Mouse (Mus musculus) lung, embryonic 16.5 days (tissue): ENCODE results near the gene Rassf4. TPM values are rescaled to one million over a fixed set of nuclear protein-coding genes. Genes with fewer than 3 reads are reported as not detected.

Experiments used
- ATAC-seq: fragments of 200-750 bp; cut with Nextera tagmentation; 2 replicates; pipeline ENCODE4 v1.8.0; 2017; ENCODE audit warnings: low read depth, mild to moderate bottlenecking, moderate library complexity
- H3K27ac ChIP-seq: fragments of 300-500 bp; sonication (generic); 2 replicates; pipeline ENCODE4 v1.5.1; 2014; ENCODE audit warnings: mild to moderate bottlenecking, control low read depth, low read length
- H3K27me3 ChIP-seq: fragments of 300-500 bp; sonication (generic); 2 replicates; pipeline ENCODE4 v1.6.1; 2014; ENCODE audit warnings: low read depth, low read length, mixed read lengths; ENCODE audit not compliant: control insufficient read depth, insufficient read depth
- H3K36me3 ChIP-seq: fragments of 300-500 bp; sonication (generic); 2 replicates; pipeline ENCODE4 v1.6.1; 2014; ENCODE audit warnings: low read length; ENCODE audit not compliant: control insufficient read depth, insufficient read depth
- H3K4me1 ChIP-seq: fragments of 300-500 bp; sonication (generic); replicated peaks from 2 replicates; pipeline ENCODE4 v1.6.1; 2014; ENCODE audit warnings: low read length, mixed read lengths; ENCODE audit not compliant: control insufficient read depth, insufficient read depth
- H3K4me2 ChIP-seq: fragments of 300-500 bp; sonication (generic); 2 replicates; pipeline ENCODE4 v1.6.1; 2014; ENCODE audit warnings: low read depth, low read length, control low read depth
- H3K4me3 ChIP-seq: fragments of 300-500 bp; sonication (generic); 2 replicates; pipeline ENCODE4 v1.5.1; 2014; ENCODE audit warnings: mild to moderate bottlenecking, low read length, control low read depth
- H3K9ac ChIP-seq: fragments of 300-500 bp; sonication (generic); 2 replicates; pipeline ENCODE4 v1.6.1; 2014; ENCODE audit warnings: low read length, control low read depth
- H3K9me3 ChIP-seq: fragments of 300-500 bp; sonication (generic); 2 replicates; pipeline ENCODE4 v1.6.1; 2016; ENCODE audit warnings: low read length; ENCODE audit not compliant: control insufficient read depth
- WGBS: fragments of 180-500 bp; shearing (Covaris S2); extraction: QIAGEN DNeasy Blood & Tissue Kit; methylation state at CpG from one replicate; pipeline ENCODE4 v1.1.7; 2014; 5-methylcytosine and 5-hydroxymethylcytosine counted together
- polyA plus RNA-seq: library from polyadenylated mRNA; unstranded; fragments of >200 nt; fragmentation: Nextera tagmentation; extraction: Ambion mirVana; gene quantifications from 2 replicates; pipeline ENCODE4 v1.2.1, GENCODE M21; 2015

Gene Rassf4
- polyA plus RNA-seq: 6.8 and 7.2 TPM in 2 replicates

- H3K27ac ChIP-seq: peak within 1 kb of the TSS; percentile 77
- H3K36me3 ChIP-seq: no peaks in the 10 kb centered on the region
- peak within 1 kb of the TSS; percentile 57 for H3K4me3 ChIP-seq
- peak within 1 kb of the TSS; percentile 91 for H3K4me2 ChIP-seq
- under 1% methylated on average over 43 of the region's 44 CpGs for WGBS
- peak; percentile 92 for ATAC-seq
- no peaks in the 10 kb centered on the region for H3K9me3 ChIP-seq
- no peaks in the 10 kb centered on the region for H3K27me3 ChIP-seq
- H3K9ac ChIP-seq: peak within 1 kb of the TSS; percentile 64
- peaks cover 17% of the 10 kb centered on the region for H3K4me1 ChIP-seq
Measured at GRCm38 (mm10) chr6:116673471-116674282, at the start of gene Rassf4. TSS of gene Rassf4 (minus strand) at chr6:116673952.

GRCm38 (mm10) chr6:116718920-116719319 lies 45.2 kb upstream of the Rassf4 start:
- Histone ChIP-seq H3K4me3 (no peak overlapping the region), H3K27ac (no peak overlapping the region), H3K36me3 (no peaks in the 10 kb centered on the region), H3K4me2 (no peak overlapping the region), H3K27me3 (no peaks in the 10 kb centered on the region), H3K4me1 (no peaks in the 10 kb centered on the region), H3K9me3 (no peaks in the 10 kb centered on the region), H3K9ac (no peak overlapping the region)
- ATAC-seq: no peak
- WGBS: 53% methylated on average over 4 of the region's 4 CpGs

GRCm38 (mm10) chr6:116718361-116718760 lies 44.6 kb upstream of the Rassf4 start:
- Histone ChIP-seq H3K9me3 (no peaks in the 10 kb centered on the region), H3K27ac (no peak overlapping the region), H3K4me1 (no peaks in the 10 kb centered on the region), H3K9ac (no peak overlapping the region), H3K4me3 (no peak overlapping the region), H3K4me2 (no peak overlapping the region), H3K36me3 (no peaks in the 10 kb centered on the region), H3K27me3 (no peaks in the 10 kb centered on the region)
- 69% methylated on average over 4 of the region's 4 CpGs for WGBS
- no peak for ATAC-seq

- WGBS: 53% methylated on average over 7 of the region's 7 CpGs
- no peak for ATAC-seq
- no peaks in the 10 kb centered on the region for H3K4me1 ChIP-seq
- H3K27ac ChIP-seq: no peak overlapping the region
- no peak overlapping the region for H3K4me3 ChIP-seq
- no peak overlapping the region for H3K4me2 ChIP-seq
- H3K36me3 ChIP-seq: no peaks in the 10 kb centered on the region
- H3K27me3 ChIP-seq: no peaks in the 10 kb centered on the region
- no peak overlapping the region for H3K9ac ChIP-seq
- H3K9me3 ChIP-seq: no peaks in the 10 kb centered on the region
Measured at GRCm38 (mm10) chr6:116717851-116718250, 44.1 kb upstream of the Rassf4 start.

GRCm38 (mm10) chr6:116716666-116717065 lies 42.9 kb upstream of the Rassf4 start, which contains the start of gene Tmem72:
TSS of gene Tmem72 (minus strand) at chr6:116716913.
- Histone ChIP-seq H3K36me3 (no peaks in the 10 kb centered on the region), H3K4me1 (no peaks in the 10 kb centered on the region), H3K27me3 (no peaks in the 10 kb centered on the region), H3K4me3 (no peak within 1 kb of the TSS), H3K9ac (no peak within 1 kb of the TSS), H3K9me3 (no peaks in the 10 kb centered on the region), H3K27ac (no peak within 1 kb of the TSS), H3K4me2 (no peak within 1 kb of the TSS)
- peak; percentile 62; the same call in 1 of the 2 replicates for ATAC-seq
- 50% methylated on average over 8 of the region's 8 CpGs for WGBS

- no peaks in the 10 kb centered on the region for H3K4me1 ChIP-seq
- 67% methylated on average over 2 of the region's 2 CpGs for WGBS
- no peak overlapping the region for H3K4me3 ChIP-seq
- H3K27me3 ChIP-seq: no peaks in the 10 kb centered on the region
- no peaks in the 10 kb centered on the region for H3K36me3 ChIP-seq
- no peak overlapping the region for H3K4me2 ChIP-seq
- H3K9me3 ChIP-seq: no peaks in the 10 kb centered on the region
- ATAC-seq: no peak
- H3K27ac ChIP-seq: no peak overlapping the region
- H3K9ac ChIP-seq: no peak overlapping the region
Measured at GRCm38 (mm10) chr6:116715166-116715565, 41.4 kb upstream of the Rassf4 start.

DNA sequence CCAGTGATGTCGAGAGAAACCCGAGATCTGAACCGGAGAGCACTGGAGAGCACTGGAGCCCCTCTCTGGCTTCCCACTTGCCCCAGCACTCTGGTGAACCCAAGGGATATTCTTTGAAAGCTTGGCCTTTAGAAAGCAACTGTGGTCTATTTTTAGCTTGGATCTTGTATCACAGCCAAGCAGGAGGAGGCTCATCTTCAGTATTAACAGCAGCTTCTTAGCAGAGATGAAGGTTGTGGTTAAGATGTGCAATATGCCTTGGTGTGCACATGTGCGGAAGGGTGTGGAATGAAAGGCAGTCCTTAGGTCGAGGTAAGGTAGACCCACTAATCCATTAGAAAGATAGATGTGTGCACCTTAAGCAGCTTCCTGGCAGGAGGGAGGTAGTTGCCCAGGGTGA lies 40.8 kb upstream of the Rassf4 start:
- WGBS: 57% methylated on average over 5 of the region's 5 CpGs
- H3K4me2 ChIP-seq: no peak overlapping the region
- no peaks in the 10 kb centered on the region for H3K27me3 ChIP-seq
- no peak overlapping the region for H3K27ac ChIP-seq
- H3K9ac ChIP-seq: no peak overlapping the region
- H3K4me1 ChIP-seq: no peaks in the 10 kb centered on the region
- no peaks in the 10 kb centered on the region for H3K9me3 ChIP-seq
- no peak overlapping the region for H3K4me3 ChIP-seq
- H3K36me3 ChIP-seq: no peaks in the 10 kb centered on the region
- ATAC-seq: no peak

- Histone ChIP-seq H3K36me3 (no peaks in the 10 kb centered on the region), H3K4me1 (no peaks in the 10 kb centered on the region), H3K4me3 (no peak overlapping the region), H3K4me2 (no peak overlapping the region), H3K9me3 (no peaks in the 10 kb centered on the region), H3K27ac (no peak overlapping the region), H3K9ac (no peak overlapping the region), H3K27me3 (no peaks in the 10 kb centered on the region)
- ATAC-seq: no peak
- 87% methylated on average over 3 of the region's 3 CpGs for WGBS
Measured at GRCm38 (mm10) chr6:116713966-116714365, 40.2 kb upstream of the Rassf4 start.

- Histone ChIP-seq H3K4me2 (no peak overlapping the region), H3K36me3 (no peaks in the 10 kb centered on the region), H3K4me1 (no peaks in the 10 kb centered on the region), H3K9ac (no peak overlapping the region), H3K9me3 (no peaks in the 10 kb centered on the region), H3K4me3 (no peak overlapping the region), H3K27ac (no peak overlapping the region), H3K27me3 (no peaks in the 10 kb centered on the region)
- WGBS: 86% methylated on average over 3 of the region's 3 CpGs
- ATAC-seq: no peak
Measured at GRCm38 (mm10) chr6:116712503-116712902, 38.8 kb upstream of the Rassf4 start.
